Mouse (Mus musculus): ENCODE data around the gene Dlg5. TPM values are rescaled to one million over a fixed set of nuclear protein-coding genes. Genes with fewer than 3 reads are reported as not detected.

The Dlg5 gene
- polyA plus RNA-seq, 1 experiment from 2014 or later, result 13.5 TPM

- no peak for ATAC-seq (ENCODE audit: insufficient read depth, low FRiP score, low read depth)
- Histone ChIP-seq H3K4me3 (replicated peaks) (no peak overlapping the region), H3K27ac (peak overlapping the region; percentile 11; the same call in 1 of the 2 replicates)
These were observed 12.8 kb downstream of the Dlg5 start for GRCm38 (mm10) chr14:24232641-24233633.

GRCm38 (mm10) chr14:24228549-24228948 lies 17.2 kb downstream of the Dlg5 start:
- 66% methylated on average over 6 of the region's 6 CpGs for WGBS
- Histone ChIP-seq H3K9me3 (no peaks in the 10 kb centered on the region), H3K27ac (no peak overlapping the region), H3K4me3 (replicated peaks) (no peak overlapping the region), H3K4me2 (no peak overlapping the region), H3K9ac (no peak overlapping the region), H3K36me3 (no peaks in the 10 kb centered on the region), H3K27me3 (replicated peaks) (no peaks in the 10 kb centered on the region), H3K4me1 (peaks cover 5% of the 10 kb centered on the region)
- no peak for ATAC-seq (ENCODE audit: insufficient read depth, low FRiP score, low read depth)

More at GRCm38 (mm10) chr14:24232641-24233633, 12.8 kb downstream of the Dlg5 start:
- no peaks in the 10 kb centered on the region for H3K9me3 ChIP-seq
- H3K4me1 ChIP-seq, result peaks cover 13% of the 10 kb centered on the region
- WGBS, result 60% methylated on average over 11 of the region's 12 CpGs
- no peak overlapping the region for H3K9ac ChIP-seq
- no peaks in the 10 kb centered on the region for H3K27me3 ChIP-seq (replicated peaks)
- H3K36me3 ChIP-seq, result no peaks in the 10 kb centered on the region
- H3K4me2 ChIP-seq, result no peak overlapping the region

- Histone ChIP-seq H3K27me3 (replicated peaks) (no peaks in the 10 kb centered on the region), H3K9me3 (no peaks in the 10 kb centered on the region), H3K36me3 (no peaks in the 10 kb centered on the region), H3K4me1 (no peaks in the 10 kb centered on the region; the same call in 1 of the 2 replicates), H3K9ac (no peak overlapping the region), H3K27ac (no peak overlapping the region), H3K4me2 (no peak overlapping the region), H3K4me3 (replicated peaks) (no peak overlapping the region)
- 77% methylated on average over 8 of the region's 8 CpGs for WGBS
- no peak for ATAC-seq (ENCODE audit: insufficient read depth, low FRiP score, low read depth)
These were observed 18.7 kb downstream of the Dlg5 start for GRCm38 (mm10) chr14:24227015-24227414.

GRCm38 (mm10) chr14:24226344-24226743 lies 19.4 kb downstream of the Dlg5 start:
- H3K36me3 ChIP-seq, result no peaks in the 10 kb centered on the region
- H3K27me3 ChIP-seq (replicated peaks), result no peaks in the 10 kb centered on the region
- H3K4me1 ChIP-seq, result no peaks in the 10 kb centered on the region; the same call in 1 of the 2 replicates
- no peaks in the 10 kb centered on the region for H3K9me3 ChIP-seq
- ATAC-seq (ENCODE audit: insufficient read depth, low FRiP score, low read depth), result no peak
- WGBS, result 87% methylated on average over 2 of the region's 2 CpGs
- no peak overlapping the region for H3K9ac ChIP-seq
- H3K4me3 ChIP-seq (replicated peaks), result no peak overlapping the region
- H3K27ac ChIP-seq, result no peak overlapping the region
- no peak overlapping the region for H3K4me2 ChIP-seq

- H3K9ac ChIP-seq, result no peak overlapping the region
- H3K36me3 ChIP-seq, result no peaks in the 10 kb centered on the region
- no peak overlapping the region for H3K4me2 ChIP-seq
- no peak overlapping the region for H3K27ac ChIP-seq
- WGBS, result 43% methylated on average over 3 of the region's 3 CpGs
- H3K4me1 ChIP-seq, result peaks cover 3% of the 10 kb centered on the region
- H3K4me3 ChIP-seq (replicated peaks), result no peak overlapping the region
- no peaks in the 10 kb centered on the region for H3K27me3 ChIP-seq (replicated peaks)
- H3K9me3 ChIP-seq, result no peaks in the 10 kb centered on the region
- ATAC-seq (ENCODE audit: insufficient read depth, low FRiP score, low read depth), result no peak
These were observed 23.0 kb downstream of the Dlg5 start for GRCm38 (mm10) chr14:24222759-24223158.

- Histone ChIP-seq H3K27me3 (replicated peaks) (no peaks in the 10 kb centered on the region), H3K27ac (no peak overlapping the region), H3K4me3 (replicated peaks) (no peak overlapping the region), H3K4me1 (peaks cover 8% of the 10 kb centered on the region), H3K9ac (no peak overlapping the region), H3K9me3 (no peaks in the 10 kb centered on the region), H3K36me3 (no peaks in the 10 kb centered on the region), H3K4me2 (no peak overlapping the region)
- 85% methylated on average over 3 of the region's 3 CpGs for WGBS
- no peak for ATAC-seq (ENCODE audit: insufficient read depth, low FRiP score, low read depth)
These were observed 23.4 kb downstream of the Dlg5 start for GRCm38 (mm10) chr14:24222273-24222672.

- Histone ChIP-seq H3K9me3 (no peaks in the 10 kb centered on the region), H3K27ac (no peak overlapping the region), H3K27me3 (replicated peaks) (no peaks in the 10 kb centered on the region), H3K4me1 (peaks cover 28% of the 10 kb centered on the region), H3K4me3 (replicated peaks) (no peak overlapping the region), H3K9ac (no peak overlapping the region), H3K36me3 (no peaks in the 10 kb centered on the region), H3K4me2 (no peak overlapping the region)
- ATAC-seq (ENCODE audit: insufficient read depth, low FRiP score, low read depth), result no peak
- WGBS, result 53% methylated on average over 8 of the region's 8 CpGs
These were observed 28.4 kb downstream of the Dlg5 start for GRCm38 (mm10) chr14:24217362-24217722.

GRCm38 (mm10) chr14:24216678-24217361 lies 28.9 kb downstream of the Dlg5 start:
- 45% methylated on average over 11 of the region's 11 CpGs for WGBS
- no peaks in the 10 kb centered on the region for H3K27me3 ChIP-seq (replicated peaks)
- no peaks in the 10 kb centered on the region for H3K9me3 ChIP-seq
- no peak overlapping the region for H3K9ac ChIP-seq
- H3K4me2 ChIP-seq, result no peak overlapping the region
- no peak overlapping the region for H3K4me3 ChIP-seq (replicated peaks)
- peaks cover 28% of the 10 kb centered on the region for H3K4me1 ChIP-seq
- no peak for ATAC-seq (ENCODE audit: insufficient read depth, low FRiP score, low read depth)
- H3K36me3 ChIP-seq, result no peaks in the 10 kb centered on the region
- no peak overlapping the region for H3K27ac ChIP-seq

GRCm38 (mm10) chr14:24216064-24216463 lies 29.7 kb downstream of the Dlg5 start:
- Histone ChIP-seq H3K27ac (no peak overlapping the region), H3K9me3 (no peaks in the 10 kb centered on the region), H3K9ac (no peak overlapping the region), H3K36me3 (no peaks in the 10 kb centered on the region), H3K27me3 (replicated peaks) (no peaks in the 10 kb centered on the region), H3K4me3 (replicated peaks) (no peak overlapping the region), H3K4me2 (no peak overlapping the region), H3K4me1 (peaks cover 28% of the 10 kb centered on the region)
- WGBS, result 61% methylated on average over 4 of the region's 4 CpGs
- ATAC-seq (ENCODE audit: insufficient read depth, low FRiP score, low read depth), result peak; percentile 51; the same call in 1 of the 2 replicates

GRCm38 (mm10) chr14:24214436-24214835 lies 31.3 kb downstream of the Dlg5 start:
- Histone ChIP-seq H3K9me3 (no peaks in the 10 kb centered on the region), H3K27me3 (replicated peaks) (no peaks in the 10 kb centered on the region), H3K27ac (no peak overlapping the region), H3K9ac (no peak overlapping the region), H3K4me1 (peaks cover 28% of the 10 kb centered on the region), H3K4me2 (no peak overlapping the region), H3K36me3 (no peaks in the 10 kb centered on the region), H3K4me3 (replicated peaks) (no peak overlapping the region)
- ATAC-seq (ENCODE audit: insufficient read depth, low FRiP score, low read depth), result no peak
- WGBS, result 72% methylated on average over 9 of the region's 9 CpGs

- Histone ChIP-seq H3K9me3 (no peaks in the 10 kb centered on the region), H3K36me3 (no peaks in the 10 kb centered on the region), H3K27ac (no peak overlapping the region), H3K4me3 (replicated peaks) (no peak overlapping the region), H3K9ac (no peak overlapping the region), H3K4me1 (peaks cover 34% of the 10 kb centered on the region), H3K4me2 (no peak overlapping the region), H3K27me3 (replicated peaks) (no peaks in the 10 kb centered on the region)
- ATAC-seq (ENCODE audit: insufficient read depth, low FRiP score, low read depth), result no peak
- 58% methylated on average over 2 of the region's 2 CpGs for WGBS
These were observed 32.4 kb downstream of the Dlg5 start for GRCm38 (mm10) chr14:24213336-24213735.

GRCm38 (mm10) chr14:24212861-24213260 lies 32.9 kb downstream of the Dlg5 start:
- H3K4me3 ChIP-seq (replicated peaks), result no peak overlapping the region
- no peak overlapping the region for H3K27ac ChIP-seq
- no peaks in the 10 kb centered on the region for H3K27me3 ChIP-seq (replicated peaks)
- peaks cover 37% of the 10 kb centered on the region for H3K4me1 ChIP-seq
- no peak for ATAC-seq (ENCODE audit: insufficient read depth, low FRiP score, low read depth)
- H3K9ac ChIP-seq, result no peak overlapping the region
- H3K9me3 ChIP-seq, result no peaks in the 10 kb centered on the region
- WGBS, result 40% methylated on average over 5 of the region's 5 CpGs
- no peaks in the 10 kb centered on the region for H3K36me3 ChIP-seq
- H3K4me2 ChIP-seq, result no peak overlapping the region

Data from stomach, embryonic 15.5 days (tissue).